Mouse (Mus musculus): ENCODE data around the gene Dlgap1. TPM values are rescaled to one million over a fixed set of nuclear protein-coding genes. Genes with fewer than 3 reads are reported as not detected.

The Dlgap1 gene
- polyA plus RNA-seq, 1 experiment, result 310 TPM

DNA sequence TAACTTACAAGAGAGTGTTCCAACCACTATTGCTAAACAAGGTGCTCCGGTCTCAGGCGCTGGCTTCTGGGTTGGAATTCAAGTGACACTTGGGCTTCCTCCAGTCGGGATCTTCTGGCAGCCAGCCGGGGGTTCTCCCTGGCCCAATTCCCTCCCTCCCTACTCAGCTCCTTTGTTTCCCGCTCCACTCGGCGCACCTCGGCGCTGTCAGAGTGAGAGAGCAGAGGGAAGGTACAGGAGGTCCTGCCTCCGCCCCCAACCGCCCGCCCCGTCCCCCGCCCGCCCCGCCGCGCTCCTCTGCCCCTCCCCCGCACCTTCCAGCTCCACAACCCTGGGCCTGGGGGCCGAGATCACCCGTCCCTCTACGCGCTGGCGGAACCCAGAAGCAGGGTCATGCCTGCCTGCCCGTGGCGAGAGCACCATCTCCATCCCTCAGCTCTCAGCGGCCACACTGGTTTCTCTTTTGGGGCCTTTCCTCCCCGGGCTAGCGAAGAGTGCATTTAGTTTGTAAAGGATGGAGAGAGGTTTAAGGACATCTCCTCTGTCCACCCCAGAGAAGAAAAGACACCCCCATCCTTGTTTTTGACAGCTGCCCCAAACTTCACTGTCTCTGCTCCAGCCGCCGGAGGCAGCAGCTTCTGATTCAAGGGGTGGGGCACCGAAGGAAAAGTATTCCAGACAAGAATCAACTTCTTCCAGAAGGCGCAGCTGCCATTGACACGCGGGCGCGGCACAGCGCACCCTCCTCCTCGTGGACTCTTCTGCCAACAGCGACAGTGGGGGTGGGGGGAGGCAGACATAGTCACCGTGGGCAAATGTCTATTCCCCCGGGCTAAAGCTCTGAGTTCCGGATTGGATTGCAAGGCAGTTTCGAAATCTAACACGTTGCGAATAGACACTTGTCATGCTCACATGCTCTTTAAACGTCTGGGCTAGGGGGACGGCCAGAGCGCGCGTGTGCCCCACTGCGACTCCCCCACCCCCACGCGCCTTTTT is 882.4 kb downstream of the Dlgap1 start:
- Histone ChIP-seq H3K4me3 (ENCODE audit: insufficient read depth, low read length) (peak overlapping the region; percentile 33), H3K27ac (ENCODE audit: insufficient read depth, low read length) (peak overlapping the region; percentile 53; the same call in 1 of the 2 replicates), H3K4me1 (ENCODE audit: control insufficient read depth, insufficient read depth, low read length) (no peaks in the 10 kb centered on the region)
- TF ChIP-seq CTCF (IDR thresholded peaks at IDR 0.05; ENCODE audit: extremely low read depth, insufficient read depth, low read length) (no peak), POLR2A (IDR thresholded peaks at IDR 0.05; ENCODE audit: extremely low read depth, insufficient read depth, low read length) (no peak)

DNA sequence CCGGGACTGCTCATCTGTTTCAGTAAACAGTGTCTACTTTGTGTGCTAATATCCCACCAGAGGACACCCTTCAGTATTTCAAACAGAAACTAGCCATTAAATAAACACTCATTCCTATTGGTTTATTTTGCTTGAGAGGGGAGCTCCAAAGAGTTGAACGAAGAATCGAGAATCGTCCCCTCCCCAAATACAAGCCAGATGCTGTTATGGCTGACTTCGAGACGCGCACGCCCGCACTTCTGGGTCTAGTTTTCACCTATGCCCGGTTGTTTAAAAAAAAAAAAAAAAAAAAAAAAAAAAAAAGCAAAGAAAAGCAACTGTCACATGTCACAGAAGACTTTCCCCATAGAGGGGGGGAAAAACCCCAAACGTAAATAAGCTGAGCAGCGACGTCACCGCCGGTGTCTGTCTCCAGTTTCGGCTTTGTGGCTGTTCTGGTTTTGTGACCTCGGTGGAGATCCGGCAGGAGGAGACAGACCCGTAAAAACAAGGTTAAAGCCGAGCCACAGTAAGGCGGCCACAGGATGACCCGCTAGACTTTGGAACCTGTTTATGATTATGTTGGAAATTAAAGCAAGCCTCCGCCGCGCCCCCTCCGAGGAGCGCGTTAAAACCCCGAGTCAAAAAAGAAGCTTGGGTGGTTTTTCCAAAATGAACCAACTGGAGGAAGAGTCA is 883.3 kb downstream of the Dlgap1 start:
- no peaks in the 10 kb centered on the region for H3K4me1 ChIP-seq (ENCODE audit: control insufficient read depth, insufficient read depth, low read length)
- no peak overlapping the region; the same call in 1 of the 2 replicates for H3K27ac ChIP-seq (ENCODE audit: insufficient read depth, low read length)

DNA sequence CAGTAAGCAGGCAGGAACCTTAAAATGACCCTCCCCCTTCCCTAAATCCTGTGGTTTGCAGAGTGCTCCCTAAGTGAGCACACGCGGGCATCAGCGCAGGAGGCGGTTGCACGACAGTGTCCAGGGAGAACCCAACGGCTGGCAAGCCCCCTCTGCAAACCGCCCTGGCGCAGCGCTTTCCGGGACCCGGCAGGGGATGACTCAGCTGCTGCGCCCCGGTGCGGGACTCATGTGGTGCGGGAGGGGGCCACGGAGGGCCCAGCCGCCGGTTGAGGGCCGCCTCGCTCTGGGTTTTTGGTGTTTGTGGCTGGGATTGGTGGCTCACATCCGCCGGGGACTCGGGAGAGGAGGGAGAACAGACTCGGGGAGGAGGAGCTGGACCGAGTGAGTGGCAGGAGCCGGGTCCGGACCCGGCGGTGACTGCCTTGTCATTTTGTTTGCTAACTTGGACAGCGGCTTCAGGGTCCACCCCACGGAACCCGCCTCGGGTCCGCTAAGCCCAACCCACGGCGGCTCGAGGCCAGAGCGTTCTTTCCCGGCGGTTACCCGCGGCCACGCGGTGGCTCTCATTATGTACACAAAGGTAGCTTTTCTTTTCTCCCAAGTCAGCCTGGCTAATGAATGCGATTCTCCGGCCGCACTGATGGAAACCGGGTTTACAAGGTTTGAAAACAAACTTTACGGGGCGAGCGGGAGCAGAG is 884.0 kb downstream of the Dlgap1 start:
- Histone ChIP-seq H3K4me1 (ENCODE audit: control insufficient read depth, insufficient read depth, low read length) (no peaks in the 10 kb centered on the region), H3K4me3 (ENCODE audit: insufficient read depth, low read length) (peak overlapping the region; percentile 33), H3K27ac (ENCODE audit: insufficient read depth, low read length) (no peak overlapping the region; the same call in 1 of the 2 replicates)
- TF ChIP-seq CTCF (IDR thresholded peaks at IDR 0.05; ENCODE audit: extremely low read depth, insufficient read depth, low read length), result no peak
- TF ChIP-seq POLR2A (IDR thresholded peaks at IDR 0.05; ENCODE audit: extremely low read depth, insufficient read depth, low read length), result no peak

More for the DNA sequence above, 883.3 kb downstream of the Dlgap1 start:
- TF ChIP-seq POLR2A (IDR thresholded peaks at IDR 0.05; ENCODE audit: extremely low read depth, insufficient read depth, low read length), result no peak
- no peak for TF ChIP-seq CTCF (IDR thresholded peaks at IDR 0.05; ENCODE audit: extremely low read depth, insufficient read depth, low read length)
- H3K4me3 ChIP-seq (ENCODE audit: insufficient read depth, low read length), result peak overlapping the region; percentile 33

DNA sequence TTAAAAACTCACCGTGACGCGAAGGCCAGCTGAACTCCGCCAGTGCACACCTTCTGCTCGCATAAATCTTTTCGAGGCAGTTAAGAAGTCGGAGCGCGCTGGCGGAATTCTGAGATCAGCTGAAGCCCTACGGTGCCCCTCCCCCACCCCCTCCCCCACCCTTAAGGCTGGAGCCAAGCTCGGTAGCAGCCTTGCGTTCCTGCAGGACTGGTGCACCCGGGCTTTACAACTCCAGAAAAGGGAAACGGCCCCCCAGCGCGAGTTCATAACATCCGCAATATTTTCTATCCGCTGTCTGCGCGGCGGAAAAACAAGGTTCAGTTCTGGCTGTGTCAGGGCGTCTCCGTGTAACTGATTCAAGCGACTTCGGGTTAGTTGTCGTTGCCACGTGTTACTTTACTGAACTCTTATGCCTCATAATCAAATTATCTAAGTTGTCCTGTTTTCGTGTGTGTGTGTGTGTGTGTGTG is 884.6 kb downstream of the Dlgap1 start, which contains the start of gene Tgif1:
Tgif1 (minus strand) TSS at position 111 of the 470 bp plus-strand sequence.
- no peaks in the 10 kb centered on the region for H3K4me1 ChIP-seq (ENCODE audit: control insufficient read depth, insufficient read depth, low read length)
- no peak within 1 kb of the TSS; the same call in 1 of the 2 replicates for H3K27ac ChIP-seq (ENCODE audit: insufficient read depth, low read length)
- peak within 1 kb of the TSS; percentile 33 for H3K4me3 ChIP-seq (ENCODE audit: insufficient read depth, low read length)
- TF ChIP-seq CTCF (IDR thresholded peaks at IDR 0.05; ENCODE audit: extremely low read depth, insufficient read depth, low read length) (no peak), POLR2A (IDR thresholded peaks at IDR 0.05; ENCODE audit: extremely low read depth, insufficient read depth, low read length) (no peak)

DNA sequence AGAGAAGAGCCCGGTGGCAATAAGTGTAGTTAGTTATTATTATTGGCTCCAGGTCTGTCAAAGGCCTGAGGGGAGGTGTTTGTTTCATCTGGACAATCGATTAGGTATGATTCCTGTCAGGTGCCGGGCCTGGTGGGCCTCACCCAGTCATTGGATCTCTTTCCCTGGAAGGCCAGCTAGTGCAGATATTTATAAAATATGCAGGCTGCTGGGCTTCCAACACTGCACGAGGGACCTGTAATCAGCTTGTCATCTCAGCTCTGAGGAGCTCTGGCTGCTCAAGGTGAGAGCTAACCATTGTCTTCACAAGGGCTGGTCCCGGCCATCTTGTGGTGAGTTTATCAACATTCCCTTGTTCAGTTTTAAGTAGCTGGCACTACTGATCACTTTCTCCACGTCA is 885.1 kb downstream of the Dlgap1 start:
- TF ChIP-seq POLR2A (IDR thresholded peaks at IDR 0.05; ENCODE audit: extremely low read depth, insufficient read depth, low read length), result no peak
- Histone ChIP-seq H3K4me3 (ENCODE audit: insufficient read depth, low read length) (no peak overlapping the region), H3K27ac (ENCODE audit: insufficient read depth, low read length) (no peak overlapping the region)

DNA sequence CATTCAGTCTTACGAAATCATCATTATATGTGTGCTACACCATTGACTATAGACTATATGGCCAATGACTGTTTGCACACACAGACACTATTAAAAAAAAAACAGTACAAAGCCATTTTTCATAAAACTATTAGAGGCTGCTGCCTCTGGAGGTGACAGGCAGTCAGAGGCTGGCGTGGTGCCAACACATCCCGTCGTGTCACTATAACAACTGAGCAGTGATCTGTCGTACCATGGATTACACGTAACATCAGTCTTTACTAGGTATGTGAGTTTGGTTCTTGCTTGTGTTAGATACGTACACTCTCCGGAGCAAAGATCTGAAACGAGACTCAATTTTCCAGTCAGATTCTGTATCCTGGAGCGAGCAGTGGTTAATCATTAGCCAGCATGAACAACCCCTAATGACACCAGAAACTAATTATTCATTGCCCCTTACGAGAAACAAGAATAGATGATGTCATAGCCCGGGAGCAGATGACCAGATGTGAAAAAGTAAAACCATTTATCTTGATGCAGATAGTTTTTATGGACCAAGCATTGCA is 888.1 kb downstream of the Dlgap1 start:
- H3K4me1 ChIP-seq (ENCODE audit: control insufficient read depth, insufficient read depth, low read length), result no peaks in the 10 kb centered on the region
- H3K4me3 ChIP-seq (ENCODE audit: insufficient read depth, low read length), result no peak overlapping the region
- TF ChIP-seq CTCF (IDR thresholded peaks at IDR 0.05; ENCODE audit: extremely low read depth, insufficient read depth, low read length), result no peak
- TF ChIP-seq POLR2A (IDR thresholded peaks at IDR 0.05; ENCODE audit: extremely low read depth, insufficient read depth, low read length), result no peak
- H3K27ac ChIP-seq (ENCODE audit: insufficient read depth, low read length), result no peak overlapping the region

More for the DNA sequence above, 885.1 kb downstream of the Dlgap1 start:
- H3K4me1 ChIP-seq (ENCODE audit: control insufficient read depth, insufficient read depth, low read length), result no peaks in the 10 kb centered on the region

DNA sequence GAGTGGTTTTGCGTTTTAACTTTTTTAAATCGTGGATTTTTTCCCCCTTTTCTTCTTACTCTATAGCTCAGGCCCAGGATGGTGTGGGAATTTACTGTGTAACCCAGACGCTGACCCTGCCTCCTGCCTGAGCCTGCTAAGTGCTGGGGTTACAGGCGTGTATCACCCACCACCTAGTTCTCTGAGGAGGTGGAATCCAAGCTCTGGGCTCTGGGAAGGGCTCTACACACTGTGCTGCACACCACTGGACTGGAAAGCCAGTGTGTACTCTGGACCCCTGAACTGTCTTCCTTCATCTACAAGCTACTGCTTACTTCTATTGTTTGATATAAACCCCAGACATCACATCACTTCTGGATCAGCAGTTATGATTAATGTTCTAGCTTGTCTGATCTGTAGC is 889.9 kb downstream of the Dlgap1 start:
- Histone ChIP-seq H3K4me3 (ENCODE audit: insufficient read depth, low read length) (no peak overlapping the region), H3K4me1 (ENCODE audit: control insufficient read depth, insufficient read depth, low read length) (no peaks in the 10 kb centered on the region)
- no peak for TF ChIP-seq POLR2A (IDR thresholded peaks at IDR 0.05; ENCODE audit: extremely low read depth, insufficient read depth, low read length)
- TF ChIP-seq CTCF (IDR thresholded peaks at IDR 0.05; ENCODE audit: extremely low read depth, insufficient read depth, low read length), result no peak

DNA sequence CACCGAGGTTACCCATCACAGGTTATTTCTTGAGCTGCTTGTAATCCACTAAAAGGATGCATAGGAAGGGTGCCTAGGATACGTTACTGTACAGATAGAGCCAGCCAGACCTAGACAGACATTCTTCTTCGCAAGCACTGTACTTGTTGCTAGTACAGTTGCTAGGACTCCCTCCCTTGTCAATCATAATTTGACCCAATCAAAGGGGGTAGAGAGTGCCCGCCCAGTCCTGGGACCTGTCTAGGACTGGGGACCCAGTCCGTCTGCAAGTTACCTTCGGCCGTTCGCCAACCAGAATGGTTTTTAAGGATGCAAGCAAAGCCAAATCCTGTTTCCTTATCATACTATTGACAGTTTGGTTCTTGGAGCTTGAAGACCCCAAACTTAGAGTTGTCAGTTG is 895.2 kb downstream of the Dlgap1 start:
- Histone ChIP-seq H3K4me3 (ENCODE audit: insufficient read depth, low read length) (no peak overlapping the region), H3K4me1 (ENCODE audit: control insufficient read depth, insufficient read depth, low read length) (no peaks in the 10 kb centered on the region), H3K27ac (ENCODE audit: insufficient read depth, low read length) (no peak overlapping the region)
- TF ChIP-seq POLR2A (IDR thresholded peaks at IDR 0.05; ENCODE audit: extremely low read depth, insufficient read depth, low read length) (no peak), CTCF (IDR thresholded peaks at IDR 0.05; ENCODE audit: extremely low read depth, insufficient read depth, low read length) (no peak)

More for the DNA sequence above, 889.9 kb downstream of the Dlgap1 start:
- no peak overlapping the region for H3K27ac ChIP-seq (ENCODE audit: insufficient read depth, low read length)

DNA sequence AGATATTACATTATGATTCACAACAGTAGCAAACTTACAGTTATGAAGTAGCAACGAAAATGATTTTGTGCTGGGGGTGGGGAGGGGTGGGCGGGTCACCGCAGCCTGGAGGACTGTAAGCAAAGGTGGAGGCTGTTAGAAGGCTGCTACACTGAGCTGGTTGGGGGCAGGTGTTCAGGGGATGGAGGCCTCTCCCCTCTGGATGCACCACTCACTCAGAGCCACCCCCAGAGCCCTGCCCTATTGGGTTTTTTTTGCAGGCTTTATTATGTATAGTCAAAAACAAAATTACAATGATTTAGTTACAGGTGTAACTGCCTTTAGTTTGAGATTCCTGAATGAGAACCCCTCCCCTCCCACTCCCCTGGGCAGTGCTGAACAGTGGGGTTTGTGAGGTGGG is 895.8 kb downstream of the Dlgap1 start:
- H3K4me3 ChIP-seq (ENCODE audit: insufficient read depth, low read length), result no peak overlapping the region
- TF ChIP-seq CTCF (IDR thresholded peaks at IDR 0.05; ENCODE audit: extremely low read depth, insufficient read depth, low read length), result no peak
- TF ChIP-seq POLR2A (IDR thresholded peaks at IDR 0.05; ENCODE audit: extremely low read depth, insufficient read depth, low read length), result no peak
- H3K27ac ChIP-seq (ENCODE audit: insufficient read depth, low read length), result no peak overlapping the region
- H3K4me1 ChIP-seq (ENCODE audit: control insufficient read depth, insufficient read depth, low read length), result no peaks in the 10 kb centered on the region
